Mouse (Mus musculus) hindbrain, embryonic 10.5 days (tissue): ENCODE results near the gene Wwox. TPM values are rescaled to one million over a fixed set of nuclear protein-coding genes. Genes with fewer than 3 reads are reported as not detected.

Source experiments
- DNase-seq: peaks from one replicate; pipeline ENCODE4 v3.0.0-alpha.2; 2017; ENCODE audit warnings: low spot score
- H3K27ac ChIP-seq: fragments of 300-500 bp; sonication (generic); 2 replicates; pipeline ENCODE4 v1.5.1; 2016; ENCODE audit warnings: mild to moderate bottlenecking, moderate library complexity
- H3K27me3 ChIP-seq: fragments of 300-500 bp; sonication (generic); 2 replicates; pipeline ENCODE4 v1.6.1; 2016; ENCODE audit warnings: mild to moderate bottlenecking; ENCODE audit not compliant: poor library complexity, insufficient read depth, severe bottlenecking
- H3K36me3 ChIP-seq: fragments of 300-500 bp; sonication (generic); 2 replicates; pipeline ENCODE4 v1.6.1; 2016; ENCODE audit warnings: mild to moderate bottlenecking, moderate library complexity
- H3K4me1 ChIP-seq: fragments of 300-500 bp; sonication (generic); replicated peaks from 2 replicates; pipeline ENCODE4 v1.6.1; 2016; ENCODE audit warnings: mild to moderate bottlenecking
- H3K4me3 ChIP-seq: fragments of 300-500 bp; sonication (generic); 2 replicates; pipeline ENCODE4 v1.5.1; 2016; ENCODE audit warnings: mild to moderate bottlenecking, moderate library complexity
- H3K9me3 ChIP-seq: fragments of 300-500 bp; sonication (generic); 2 replicates; pipeline ENCODE4 v1.6.1; 2016; ENCODE audit warnings: mild to moderate bottlenecking, moderate library complexity
- WGBS: fragments of 180-500 bp; shearing (Covaris S2); methylation state at CpG from one replicate; pipeline ENCODE4 v1.1.7; 2016; 5-methylcytosine and 5-hydroxymethylcytosine counted together
- polyA plus RNA-seq: library from polyadenylated mRNA; unstranded; fragments of >200 nt; fragmentation: Nextera tagmentation; extraction: Ambion mirVana; gene quantifications from 2 replicates; pipeline ENCODE4 v1.2.1, GENCODE M21; 2016

Wwox gene
- polyA plus RNA-seq, 1 experiment from 2014 or later = 12.5 TPM

DNA sequence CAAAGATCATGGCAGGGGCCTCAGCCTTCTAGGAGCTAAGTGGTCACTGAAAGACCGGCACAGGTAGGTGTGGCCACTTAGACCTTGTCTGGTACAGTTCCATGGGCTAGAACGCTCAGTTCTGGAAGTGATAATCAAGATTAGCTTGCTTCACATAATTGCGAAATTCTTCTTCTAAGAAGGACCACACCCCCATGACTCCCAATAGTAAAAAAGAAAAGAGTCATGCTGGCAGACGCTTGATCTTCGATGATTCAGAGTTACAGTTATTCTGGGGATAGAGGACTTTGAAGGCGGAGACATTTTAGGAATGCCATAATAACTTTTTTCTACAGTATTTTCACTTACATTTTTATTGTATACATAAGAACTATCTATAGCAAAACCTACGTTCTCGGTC lies 716.7 kb downstream of the Wwox start:
- no peaks in the 10 kb centered on the region for H3K36me3 ChIP-seq
- 89% methylated on average over 8 of the region's 8 CpGs for WGBS
- peaks cover 51% of the 10 kb centered on the region for H3K4me1 ChIP-seq
- H3K27ac ChIP-seq = no peak overlapping the region
- H3K27me3 ChIP-seq = peaks cover 31% of the 10 kb centered on the region
- H3K9me3 ChIP-seq = no peaks in the 10 kb centered on the region
- H3K4me3 ChIP-seq = no peak overlapping the region
- DNase-seq = no peak

DNA sequence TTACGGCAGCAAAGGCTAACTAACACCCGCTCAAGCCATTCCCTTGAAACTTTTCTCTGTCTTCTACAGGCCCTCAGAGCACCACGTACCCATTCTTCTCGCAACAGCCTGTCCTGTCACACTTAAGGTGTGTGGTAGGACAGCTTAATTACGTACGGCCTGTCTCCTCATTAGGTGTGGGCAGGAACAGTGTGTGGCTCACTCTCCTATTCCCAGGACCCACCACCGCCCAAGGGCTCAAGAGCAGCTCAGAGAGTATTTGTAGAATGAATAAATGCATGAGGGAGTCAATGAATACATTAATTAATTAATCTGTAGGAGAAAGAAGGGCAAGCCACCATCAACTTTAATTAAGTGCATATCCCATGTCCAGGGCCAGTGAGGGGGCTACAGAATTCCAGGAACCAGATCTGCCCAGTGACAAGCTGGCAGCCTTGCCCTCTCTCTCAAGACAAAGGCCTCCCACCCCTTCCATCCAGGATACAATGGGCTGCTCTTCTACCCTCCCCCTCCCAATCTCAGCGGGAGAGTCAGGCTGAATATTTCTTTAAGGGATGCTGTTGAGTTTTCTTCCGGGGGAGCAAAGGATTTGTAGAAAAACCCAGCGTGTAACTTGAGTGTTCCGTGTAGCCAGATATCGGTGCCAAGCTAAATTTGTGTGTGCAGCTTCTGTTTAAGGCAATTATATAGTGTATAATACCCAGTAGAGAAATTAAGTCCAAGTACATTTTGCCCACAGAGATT lies 718.7 kb downstream of the Wwox start:
- peak overlapping the region; percentile 45 for H3K4me3 ChIP-seq
- H3K27ac ChIP-seq = peak overlapping the region; percentile 85

DNA sequence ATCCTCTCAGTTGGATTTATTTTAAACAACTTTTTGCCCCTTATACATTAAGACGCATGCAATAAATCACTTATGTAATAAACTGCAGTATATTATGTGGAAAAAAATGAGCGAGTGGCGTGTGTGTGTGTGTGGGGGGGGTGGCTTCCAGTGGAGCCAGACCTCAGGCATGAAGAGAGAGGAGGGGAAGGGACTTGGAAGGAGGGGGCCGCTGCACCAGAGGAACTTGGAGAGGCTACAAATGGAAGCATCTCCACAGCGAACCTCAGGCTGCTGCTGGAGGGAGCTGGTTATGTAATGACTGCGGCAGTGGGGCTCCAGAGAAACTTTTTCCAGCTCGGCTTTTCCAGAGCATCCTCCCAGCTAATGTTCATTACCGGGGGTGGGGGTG lies 719.3 kb downstream of the Wwox start:
- Histone ChIP-seq H3K27me3 (peaks cover 32% of the 10 kb centered on the region), H3K4me1 (peaks cover 54% of the 10 kb centered on the region), H3K27ac (peak overlapping the region; percentile 85), H3K36me3 (no peaks in the 10 kb centered on the region), H3K9me3 (no peaks in the 10 kb centered on the region), H3K4me3 (peak overlapping the region; percentile 45)
- WGBS = 3% methylated on average over 8 of the region's 8 CpGs
- peak; percentile 60 for DNase-seq

More for the DNA sequence above, 718.7 kb downstream of the Wwox start:
- WGBS = 31% methylated on average over 12 of the region's 12 CpGs
- Histone ChIP-seq H3K9me3 (no peaks in the 10 kb centered on the region), H3K4me1 (peaks cover 50% of the 10 kb centered on the region), H3K27me3 (peaks cover 31% of the 10 kb centered on the region), H3K36me3 (no peaks in the 10 kb centered on the region)
- peak; percentile 77 for DNase-seq

DNA sequence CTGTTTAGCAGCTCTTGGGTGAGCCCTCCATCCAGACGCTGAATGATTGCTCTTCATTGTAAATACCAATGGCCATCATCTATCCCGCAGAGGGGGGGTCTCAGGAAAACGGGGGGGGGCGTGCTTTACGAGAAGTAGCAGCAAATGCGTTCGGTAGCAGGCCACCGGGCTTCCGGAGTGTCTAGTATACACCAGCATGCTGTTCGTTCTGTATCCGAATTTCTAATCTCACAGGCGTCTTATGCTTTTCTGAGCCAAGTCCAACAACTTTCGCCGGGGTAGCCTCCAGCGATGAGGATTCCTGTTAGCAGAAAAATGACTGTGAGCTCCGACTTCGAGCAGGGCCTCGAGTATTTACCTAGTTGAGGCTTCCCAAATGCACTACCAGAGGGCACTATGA lies 719.8 kb downstream of the Wwox start:
- 14% methylated on average over 18 of the region's 18 CpGs for WGBS
- Histone ChIP-seq H3K36me3 (no peaks in the 10 kb centered on the region), H3K27me3 (peaks cover 32% of the 10 kb centered on the region), H3K27ac (peak overlapping the region; percentile 85), H3K4me1 (peaks cover 54% of the 10 kb centered on the region), H3K4me3 (peak overlapping the region; percentile 45), H3K9me3 (no peaks in the 10 kb centered on the region)
- DNase-seq = no peak

DNA sequence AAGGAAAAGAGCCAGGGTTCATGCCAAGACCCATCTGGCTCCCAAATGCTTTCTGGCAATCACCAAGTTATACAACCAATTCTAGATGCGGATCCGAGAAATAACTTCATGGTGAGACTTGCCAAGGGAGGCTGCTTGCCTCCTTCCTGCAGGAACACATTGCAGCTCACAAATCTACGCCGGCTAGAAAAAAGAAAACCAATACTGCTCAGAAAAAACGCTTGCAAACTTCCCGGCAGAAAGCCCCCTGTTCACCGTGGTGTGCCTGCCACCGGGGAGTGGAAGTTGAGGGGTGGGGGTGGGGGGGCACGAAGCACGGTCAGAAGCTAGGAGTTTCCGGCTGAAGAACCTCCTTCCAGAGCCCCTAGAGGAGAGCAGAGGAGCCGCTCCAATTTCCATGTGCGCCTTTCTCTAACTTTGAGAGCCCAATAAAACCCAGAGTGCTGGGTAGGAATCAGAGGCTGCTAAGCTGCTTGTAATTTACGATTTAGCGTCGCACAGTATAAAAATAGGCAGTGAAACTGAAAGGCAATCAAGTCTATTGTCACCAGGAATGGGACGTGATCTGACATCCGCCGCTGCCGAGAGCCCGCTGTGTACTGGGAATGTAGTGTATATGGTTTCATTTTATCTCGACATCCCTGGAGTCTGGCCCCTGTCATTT lies 720.4 kb downstream of the Wwox start:
- peak; percentile 65 for DNase-seq
- Histone ChIP-seq H3K27ac (peak overlapping the region; percentile 85), H3K27me3 (peaks cover 37% of the 10 kb centered on the region), H3K4me3 (peak overlapping the region; percentile 45), H3K4me1 (peaks cover 59% of the 10 kb centered on the region), H3K9me3 (no peaks in the 10 kb centered on the region), H3K36me3 (no peaks in the 10 kb centered on the region)
- 10% methylated on average over 22 of the region's 22 CpGs for WGBS

DNA sequence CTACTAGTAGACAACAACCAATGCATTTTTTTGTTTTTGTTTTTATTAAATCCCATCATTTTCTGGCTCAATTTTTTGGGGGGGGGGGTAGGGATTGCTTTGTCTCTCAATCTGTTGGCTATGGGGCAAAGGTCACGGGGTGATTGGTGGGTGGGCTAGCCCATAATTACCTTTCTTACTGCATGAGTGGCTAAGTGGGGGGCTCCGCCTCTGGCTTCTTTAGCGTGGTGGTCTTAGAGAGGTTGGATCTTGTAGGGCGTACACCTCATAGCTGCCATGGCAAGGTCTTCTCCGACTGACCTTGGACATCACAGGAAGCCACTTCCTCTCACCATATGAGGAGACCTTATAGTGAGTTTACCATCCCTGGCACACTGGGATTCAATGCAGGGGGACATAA lies 721.0 kb downstream of the Wwox start:
- no peak for DNase-seq

DNA sequence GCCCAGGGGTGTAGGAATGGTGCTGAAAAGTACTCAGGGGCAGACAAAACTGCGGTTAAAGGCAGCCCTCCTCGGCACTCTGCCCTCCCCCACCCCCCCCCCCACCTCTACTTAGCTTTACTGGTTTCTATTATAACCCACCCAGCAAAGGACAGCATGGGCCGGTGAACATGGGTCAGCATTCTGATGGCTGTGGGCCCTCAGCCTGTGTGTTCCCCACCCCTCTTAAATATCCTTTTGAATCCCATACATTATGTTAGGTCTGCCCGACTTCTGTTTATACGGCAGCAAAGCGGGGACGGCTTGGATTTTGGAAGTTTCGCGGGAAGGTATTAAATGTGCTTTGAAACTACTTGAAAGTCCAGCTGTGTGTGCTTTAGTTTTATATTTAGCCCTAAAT lies 722.1 kb downstream of the Wwox start:
- Histone ChIP-seq H3K4me3 (no peak overlapping the region), H3K36me3 (no peaks in the 10 kb centered on the region), H3K4me1 (peaks cover 63% of the 10 kb centered on the region), H3K9me3 (no peaks in the 10 kb centered on the region), H3K27ac (no peak overlapping the region), H3K27me3 (peaks cover 36% of the 10 kb centered on the region)
- DNase-seq = no peak
- 77% methylated on average over 9 of the region's 9 CpGs for WGBS

More for the DNA sequence above, 721.0 kb downstream of the Wwox start:
- Histone ChIP-seq H3K27ac (peak overlapping the region; percentile 50; the same call in 1 of the 2 replicates), H3K9me3 (no peaks in the 10 kb centered on the region), H3K36me3 (no peaks in the 10 kb centered on the region), H3K4me3 (peak overlapping the region; percentile 45; the same call in 1 of the 2 replicates), H3K27me3 (peaks cover 37% of the 10 kb centered on the region), H3K4me1 (peaks cover 63% of the 10 kb centered on the region)
- WGBS = 76% methylated on average over 5 of the region's 5 CpGs

DNA sequence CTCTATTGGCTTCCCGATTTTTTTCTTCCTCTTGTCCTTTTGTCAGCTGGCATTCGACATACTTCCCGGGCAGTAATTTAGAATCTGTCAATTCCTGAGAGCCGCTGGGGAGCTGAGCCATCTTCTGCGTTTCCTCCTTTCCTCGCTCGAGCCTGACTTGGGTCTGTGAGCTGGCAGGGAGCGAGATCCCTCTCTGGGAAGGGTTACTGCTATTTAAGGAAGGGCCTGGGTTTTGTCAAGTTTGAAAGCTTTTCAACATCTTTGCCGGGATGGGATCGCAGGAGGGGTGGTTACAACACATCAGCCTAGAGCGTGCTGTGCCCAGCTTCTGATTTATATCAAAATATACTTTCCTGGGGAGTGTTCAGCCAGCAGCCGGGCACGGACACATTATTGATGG lies 725.4 kb downstream of the Wwox start:
- Histone ChIP-seq H3K27me3 (peaks cover 28% of the 10 kb centered on the region), H3K4me3 (no peak overlapping the region), H3K36me3 (no peaks in the 10 kb centered on the region), H3K27ac (no peak overlapping the region), H3K4me1 (peaks cover 38% of the 10 kb centered on the region), H3K9me3 (no peaks in the 10 kb centered on the region)
- WGBS = 35% methylated on average over 13 of the region's 13 CpGs
- DNase-seq = no peak

DNA sequence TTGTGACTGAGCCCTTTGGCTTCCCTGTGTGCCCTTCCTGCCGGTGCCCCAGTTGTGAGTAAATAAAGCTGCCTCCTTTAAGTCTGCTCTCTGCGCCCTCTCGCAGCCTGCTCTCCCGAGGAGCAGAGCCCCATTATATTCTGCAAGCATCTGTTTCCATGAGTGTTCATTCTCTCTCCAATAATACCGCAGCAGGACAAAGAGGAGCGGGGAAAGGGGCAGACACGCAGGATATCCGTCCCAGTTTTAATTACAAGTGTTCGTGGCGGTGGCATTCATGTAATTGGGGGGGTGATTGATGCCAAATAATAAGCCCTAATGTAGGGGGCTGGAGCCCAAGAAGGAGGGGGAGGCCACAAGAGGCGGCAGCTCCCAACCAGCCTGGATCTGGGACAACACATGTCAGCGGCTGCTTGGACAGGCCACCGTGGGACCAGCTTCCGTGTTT lies 734.2 kb downstream of the Wwox start:
- no peaks in the 10 kb centered on the region for H3K36me3 ChIP-seq

DNA sequence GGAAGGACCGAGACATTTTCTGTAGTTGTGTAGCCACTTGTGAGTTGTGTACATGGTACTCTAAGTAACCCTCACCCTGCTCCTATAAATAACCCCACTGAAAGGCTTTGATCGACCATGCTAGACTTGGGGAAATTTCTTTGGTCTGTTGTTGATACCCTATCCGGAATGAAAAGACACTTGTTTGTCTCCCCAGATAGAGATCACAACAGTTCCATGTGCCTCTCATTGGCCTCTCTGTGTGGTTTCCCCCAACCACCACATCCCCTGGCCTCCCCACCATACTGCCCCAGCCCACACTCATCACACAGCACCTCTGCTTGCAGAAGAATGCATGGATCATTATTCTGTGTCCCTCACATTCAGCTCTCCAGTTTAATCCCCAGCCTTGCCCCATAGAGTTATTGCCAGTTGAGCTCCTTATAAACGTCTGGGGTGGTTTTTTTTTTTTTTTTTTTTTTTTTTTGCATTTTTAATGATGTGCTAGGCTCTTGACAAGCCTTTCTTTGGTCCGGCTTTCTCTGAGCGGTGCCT lies 746.0 kb downstream of the Wwox start:
- Histone ChIP-seq H3K4me3 (no peak overlapping the region), H3K27ac (no peak overlapping the region), H3K36me3 (no peaks in the 10 kb centered on the region), H3K4me1 (peaks cover 30% of the 10 kb centered on the region), H3K9me3 (no peaks in the 10 kb centered on the region), H3K27me3 (no peaks in the 10 kb centered on the region)
- DNase-seq = no peak
- WGBS = 86% methylated on average over 6 of the region's 6 CpGs

More for the DNA sequence above, 734.2 kb downstream of the Wwox start:
- Histone ChIP-seq H3K9me3 (no peaks in the 10 kb centered on the region), H3K27ac (peak overlapping the region; percentile 53), H3K27me3 (peaks cover 8% of the 10 kb centered on the region; the same call in 1 of the 2 replicates), H3K4me3 (no peak overlapping the region), H3K4me1 (peaks cover 19% of the 10 kb centered on the region)
- WGBS = 52% methylated on average over 14 of the region's 14 CpGs
- DNase-seq = no peak

DNA sequence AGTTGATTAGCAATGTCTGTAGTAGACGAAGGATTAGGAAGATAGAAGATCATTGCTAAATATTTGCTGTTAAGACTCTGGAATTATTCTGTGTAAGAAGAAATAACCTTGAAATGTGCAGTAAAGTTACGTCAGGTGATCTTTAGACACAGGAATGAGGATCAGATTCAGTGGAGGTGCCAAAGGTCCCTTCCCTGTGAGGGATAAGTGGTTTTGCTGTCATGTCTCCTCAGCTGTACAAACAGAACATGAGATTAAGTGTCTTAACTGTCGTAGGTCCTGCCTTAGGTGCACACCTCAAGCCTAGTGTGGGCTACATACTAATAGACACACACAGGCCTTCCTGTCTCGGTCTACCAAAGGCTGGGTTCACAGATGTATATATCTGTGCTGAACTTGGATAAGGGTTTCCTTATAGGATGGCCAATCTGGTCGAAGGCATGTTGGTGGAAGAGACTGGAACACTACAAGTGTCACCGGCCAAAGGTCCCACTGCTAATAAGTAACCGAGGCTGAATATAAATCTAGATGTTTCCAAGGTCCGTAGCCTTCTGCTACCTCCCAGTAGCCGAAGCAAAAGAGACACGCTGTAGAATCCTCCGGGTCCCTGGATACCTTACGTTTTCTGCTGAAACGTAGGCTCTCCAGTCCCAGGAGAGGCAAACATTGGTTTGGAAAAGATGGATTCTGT lies 746.8 kb downstream of the Wwox start:
- H3K4me3 ChIP-seq = no peak overlapping the region
- no peak for DNase-seq
- no peaks in the 10 kb centered on the region for H3K27me3 ChIP-seq
- WGBS = 64% methylated on average over 13 of the region's 13 CpGs
- H3K27ac ChIP-seq = no peak overlapping the region
- no peaks in the 10 kb centered on the region for H3K36me3 ChIP-seq
- H3K9me3 ChIP-seq = no peaks in the 10 kb centered on the region
- peaks cover 33% of the 10 kb centered on the region for H3K4me1 ChIP-seq

DNA sequence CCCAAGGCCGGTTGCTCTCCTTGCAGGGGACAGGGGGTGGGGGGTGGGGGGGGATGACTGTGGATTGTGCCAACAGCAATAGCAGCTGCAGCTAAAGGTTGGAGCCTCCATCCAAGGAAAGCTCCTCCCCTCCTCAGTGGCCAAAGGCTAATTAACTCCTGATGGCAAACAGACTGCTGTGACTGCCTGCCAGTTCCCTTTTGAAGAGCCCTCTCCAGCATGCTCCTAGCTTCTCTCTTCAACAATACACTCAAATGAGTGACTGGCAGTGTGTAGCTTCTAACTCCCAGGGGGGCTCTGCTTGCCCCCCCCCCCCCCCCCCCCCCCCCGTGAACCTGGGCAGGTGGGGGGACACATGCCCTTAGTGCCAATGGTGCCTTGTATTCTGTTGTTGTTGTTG lies 747.4 kb downstream of the Wwox start:
- H3K27me3 ChIP-seq = no peaks in the 10 kb centered on the region
- H3K4me3 ChIP-seq = no peak overlapping the region
- H3K4me1 ChIP-seq = peaks cover 33% of the 10 kb centered on the region
- no peaks in the 10 kb centered on the region for H3K9me3 ChIP-seq
- no peak overlapping the region for H3K27ac ChIP-seq
- DNase-seq = peak; percentile 62
- no peaks in the 10 kb centered on the region for H3K36me3 ChIP-seq
- WGBS = 5% methylated on average over 2 of the region's 2 CpGs
